Mouse (Mus musculus) retina, postnatal 7 days (tissue): ENCODE data around the gene Dhh.
"Not testable (repeated sequence)": the region's sequence is repeated elsewhere in the genome, so short reads cannot be mapped to it uniquely, and the experiment has no call there.

ENCODE experiments used
- DNase-seq: peaks from one replicate; pipeline ENCODE4 v3.0.0-alpha.2; 2012; ENCODE audit warnings: low read depth, low spot score

Gene Dhh

GRCm38 (mm10) chr15:98897928-98898800 is at the start of gene Dhh:
Gene Dhh (minus strand): TSS chr15:98898540.
- no peak for DNase-seq

GRCm38 (mm10) chr15:98947884-98948283 is 49.5 kb upstream of the Dhh start:
- DNase-seq: no peak

GRCm38 (mm10) chr15:98943133-98943532 is 44.8 kb upstream of the Dhh start:
- no peak for DNase-seq

GRCm38 (mm10) chr15:98942081-98942480 is 43.7 kb upstream of the Dhh start:
- no peak for DNase-seq

- no peak for DNase-seq
These were observed 43.2 kb upstream of the Dhh start for GRCm38 (mm10) chr15:98941539-98941938.

GRCm38 (mm10) chr15:98940816-98941215 is 42.5 kb upstream of the Dhh start:
- no peak for DNase-seq

- peak; percentile 86 for DNase-seq
These were observed 36.0 kb upstream of the Dhh start, which contains the start of gene Tuba1b for GRCm38 (mm10) chr15:98934217-98934839. Gene Tuba1b (minus strand): TSS chr15:98934565.

GRCm38 (mm10) chr15:98933833-98934216 is 35.5 kb upstream of the Dhh start:
- DNase-seq: peak; percentile 95

GRCm38 (mm10) chr15:98933004-98933671 is 34.8 kb upstream of the Dhh start:
- DNase-seq: not testable (repeated sequence)

GRCm38 (mm10) chr15:98930998-98931397 is 32.7 kb upstream of the Dhh start:
- no peak for DNase-seq

- no peak for DNase-seq
These were observed 31.8 kb upstream of the Dhh start for GRCm38 (mm10) chr15:98930017-98930734.

- DNase-seq: peak; percentile 71
These were observed 30.4 kb upstream of the Dhh start for GRCm38 (mm10) chr15:98928598-98929240.

- DNase-seq: no peak
These were observed 29.2 kb upstream of the Dhh start for GRCm38 (mm10) chr15:98927566-98927965.

GRCm38 (mm10) chr15:98924682-98925081 is 26.3 kb upstream of the Dhh start:
- no peak for DNase-seq

GRCm38 (mm10) chr15:98923031-98923537 is 24.7 kb upstream of the Dhh start:
- DNase-seq: no peak

GRCm38 (mm10) chr15:98922581-98922980 is 24.2 kb upstream of the Dhh start:
- DNase-seq: no peak

- DNase-seq: no peak
These were observed 23.2 kb upstream of the Dhh start for GRCm38 (mm10) chr15:98921510-98921909.

GRCm38 (mm10) chr15:98918499-98918895 is 20.2 kb upstream of the Dhh start:
- not testable (repeated sequence) for DNase-seq

GRCm38 (mm10) chr15:98917538-98918498 is 19.5 kb upstream of the Dhh start, which contains the start of gene Lmbr1l:
Gene Lmbr1l (minus strand): TSS chr15:98918231.
- peak; percentile 98 for DNase-seq

- DNase-seq: no peak
These were observed 18.8 kb upstream of the Dhh start for GRCm38 (mm10) chr15:98917091-98917490.
